Mouse (Mus musculus) liver, postnatal 0 days (tissue): ENCODE measurements around the gene Ctla2b.

ENCODE experiments used
- CTCF ChIP-seq: sonication (generic); IDR thresholded peaks from 2 replicates; pipeline ENCODE4 v1.5.1; 2016; ENCODE audit warnings: antibody characterized with exemption, low read depth
- EP300 ChIP-seq: IDR thresholded peaks from 2 replicates; pipeline ENCODE4 v1.6.1; 2016; ENCODE audit warnings: antibody characterized with exemption, low read depth, mild to moderate bottlenecking

DNA sequence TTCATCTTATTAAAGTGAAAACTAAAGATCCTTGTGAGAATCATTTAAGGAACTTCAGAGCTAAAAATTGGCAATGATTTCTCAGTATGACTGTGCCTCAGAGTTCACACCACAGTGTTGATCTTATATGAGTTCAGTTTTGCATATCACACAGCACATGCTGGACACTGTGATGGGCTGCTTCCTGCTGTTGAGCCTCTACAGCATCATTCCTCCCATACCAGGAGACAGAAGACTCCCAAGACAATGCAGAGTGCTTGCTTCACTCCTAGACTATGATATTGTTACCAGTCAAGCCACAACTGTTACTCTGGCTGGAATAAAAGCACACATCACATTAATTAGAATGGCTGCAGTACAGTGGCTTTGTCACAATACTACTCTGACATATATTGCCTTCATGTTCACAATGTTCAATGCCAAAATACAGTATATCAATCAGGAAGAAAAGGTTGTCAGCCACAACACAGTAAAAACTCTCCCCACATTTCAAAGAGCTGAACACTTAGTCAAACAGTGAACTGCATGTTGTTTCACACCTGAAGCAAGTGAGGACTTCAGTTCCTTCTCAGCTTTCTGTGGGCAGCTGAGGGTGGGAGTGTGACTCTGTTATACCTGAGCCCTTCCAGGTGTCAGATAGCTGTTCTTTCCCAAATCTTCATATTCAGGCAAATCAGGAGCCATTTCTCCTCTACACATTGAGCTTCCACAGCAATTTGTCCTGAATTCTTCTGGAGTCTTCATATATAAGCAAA lies 1.7 kb downstream of the Ctla2b start:
- no peak for TF ChIP-seq CTCF
- no peak for TF ChIP-seq EP300
